Mouse (Mus musculus) kidney, adult 18-20 months (tissue): Measurements from ENCODE around the gene Gm42372.

Experiments
- DNase-seq: peaks from one replicate; pipeline ENCODE4 v3.0.0; 2021

Gm42372 gene

GRCm38 (mm10) chr7:17009326-17010009 lies 26.6 kb downstream of the Gm42372 start:
- DNase-seq = no peak

- DNase-seq = no peak
Observed at GRCm38 (mm10) chr7:17010010-17010347, 27.1 kb downstream of the Gm42372 start.

DNA sequence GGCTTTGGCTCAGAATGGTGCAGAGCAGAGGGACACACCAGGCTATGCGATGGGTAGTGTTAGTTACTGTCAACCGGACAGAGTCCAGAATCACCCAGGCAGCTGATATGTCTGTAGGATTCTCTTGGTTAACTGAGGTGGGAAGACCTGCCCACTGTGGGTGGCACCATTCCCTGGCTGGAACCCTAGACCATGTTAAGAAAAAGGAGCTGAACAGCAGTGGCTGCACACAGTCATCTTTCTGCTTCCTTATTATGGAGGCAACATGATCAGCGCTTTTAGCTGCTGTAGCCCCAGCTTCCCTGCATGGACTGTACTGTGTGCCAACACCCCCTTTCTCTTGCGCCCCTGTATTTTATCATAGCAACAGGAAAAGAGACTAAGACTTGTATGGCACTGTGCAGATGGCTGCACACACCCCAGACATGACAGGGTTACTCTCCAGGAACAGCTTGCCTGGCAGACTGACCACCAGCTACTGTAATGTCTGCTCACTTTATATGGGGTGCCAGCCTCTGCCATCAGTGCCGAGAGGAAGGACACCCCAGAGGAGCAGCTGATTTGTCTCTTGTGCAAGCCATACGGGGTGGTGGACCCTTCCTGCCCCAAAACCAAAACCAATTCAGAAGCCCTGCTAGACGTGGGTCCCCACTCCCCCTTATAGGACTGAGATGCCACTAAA lies 29.2 kb downstream of the Gm42372 start:
- no peak for DNase-seq

GRCm38 (mm10) chr7:17015381-17015780 lies 32.5 kb downstream of the Gm42372 start:
- DNase-seq = no peak

DNA sequence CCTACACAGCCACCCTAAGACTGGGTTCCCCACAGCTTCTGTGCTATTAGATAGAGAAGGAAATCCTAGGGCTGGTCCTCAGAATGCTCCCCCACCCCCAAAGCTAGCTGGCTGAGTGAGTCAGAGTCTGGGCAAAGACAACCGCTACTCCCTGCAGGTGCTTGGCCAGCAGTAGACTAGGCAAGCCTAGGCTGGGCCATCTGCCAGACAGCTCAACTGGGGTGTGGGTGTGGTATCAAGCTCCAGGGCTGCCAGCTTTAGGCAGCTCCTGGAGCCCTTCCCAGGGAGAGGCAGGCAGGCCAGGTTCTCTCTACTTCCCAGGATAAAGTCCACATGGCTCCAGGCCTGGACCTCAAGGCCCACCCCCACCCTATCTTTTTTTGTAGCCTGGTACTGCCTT lies 34.1 kb downstream of the Gm42372 start:
- peak; percentile 89 for DNase-seq

DNA sequence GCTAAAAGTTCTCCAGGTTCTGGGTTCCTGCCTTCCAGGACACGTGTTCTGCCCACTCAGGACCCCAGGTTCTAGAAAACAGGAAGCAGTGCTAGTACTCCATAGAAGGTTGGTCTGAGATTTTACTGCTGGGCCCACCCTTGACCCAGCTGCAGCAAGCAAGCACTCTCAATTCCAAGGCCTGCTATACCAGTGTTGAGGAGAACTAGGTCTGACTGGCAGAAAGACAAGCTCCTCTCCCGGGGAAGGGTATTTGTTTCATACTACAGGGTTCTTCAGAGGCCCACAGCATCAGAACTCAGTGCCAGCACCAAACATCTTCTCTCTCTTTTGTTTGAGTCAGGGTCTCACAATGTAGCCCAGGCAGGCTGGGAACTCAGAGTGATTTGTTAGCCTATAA lies 35.0 kb downstream of the Gm42372 start:
- no peak for DNase-seq

- DNase-seq = no peak
Observed at GRCm38 (mm10) chr7:17019426-17020166, 36.7 kb downstream of the Gm42372 start.

- DNase-seq = no peak
Observed at GRCm38 (mm10) chr7:17022176-17022575, 39.3 kb downstream of the Gm42372 start.

DNA sequence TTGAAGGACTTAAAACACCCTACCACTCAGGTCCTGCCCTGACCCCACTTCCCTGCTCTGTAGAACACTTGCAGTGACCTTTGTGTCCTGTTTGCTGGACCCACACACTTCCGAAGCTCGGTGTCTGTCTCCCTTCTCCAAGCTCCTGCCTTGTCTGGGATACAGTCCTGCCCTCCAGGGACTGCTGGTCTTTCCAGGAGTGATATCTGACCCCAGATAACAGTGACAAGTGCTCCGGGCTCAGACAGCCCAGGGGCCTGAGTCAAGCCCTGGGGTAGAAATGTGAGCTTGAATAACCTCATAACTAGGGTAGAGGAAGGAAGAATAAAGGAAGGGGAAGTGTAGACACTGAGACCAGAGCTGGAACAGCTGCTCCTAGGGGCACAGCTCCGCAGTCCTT lies 40.8 kb downstream of the Gm42372 start:
- DNase-seq = no peak

DNA sequence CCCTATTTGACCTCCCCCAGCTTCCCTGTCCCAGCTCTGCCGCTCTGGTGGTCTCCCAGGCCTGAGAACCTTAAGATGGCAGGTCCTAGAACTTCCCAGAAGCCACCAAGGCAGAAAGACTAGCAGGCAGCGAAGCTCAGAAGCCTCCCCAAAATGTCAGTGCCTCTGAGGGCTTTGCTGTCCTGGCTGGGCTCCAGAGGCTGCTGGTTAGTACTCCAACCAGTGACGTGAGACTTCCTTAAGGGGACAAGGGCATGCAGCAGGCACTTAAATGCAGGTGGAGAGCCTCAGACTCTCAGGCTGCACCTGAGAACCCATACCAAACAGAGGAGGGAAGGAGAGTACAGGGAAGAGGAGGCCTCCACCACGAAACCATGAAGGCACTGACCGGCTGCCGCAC lies 41.3 kb downstream of the Gm42372 start:
- peak; percentile 56 for DNase-seq

GRCm38 (mm10) chr7:17024814-17025504 lies 42.1 kb downstream of the Gm42372 start:
- DNase-seq = peak; percentile 77

DNA sequence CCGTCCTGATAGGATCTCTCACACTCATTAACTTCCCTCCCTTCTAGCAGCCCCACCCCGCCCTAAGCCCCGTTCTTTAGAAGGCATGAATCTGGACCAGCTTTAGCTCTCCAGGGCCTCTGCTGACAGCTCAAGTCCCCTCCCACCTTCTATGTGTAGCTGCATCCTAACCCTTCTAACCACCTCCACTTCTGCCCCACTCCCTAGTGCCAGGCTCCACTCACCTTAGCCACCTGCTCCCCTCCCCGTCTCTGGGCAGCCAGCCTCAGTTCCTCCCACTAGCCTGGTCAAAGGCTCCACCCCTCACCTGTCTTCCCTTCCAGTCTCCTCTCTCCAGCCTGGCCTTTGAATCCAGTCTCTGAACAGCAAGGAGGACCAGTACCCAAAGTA lies 42.6 kb downstream of the Gm42372 start:
- DNase-seq = no peak

- no peak for DNase-seq
Observed at GRCm38 (mm10) chr7:17025896-17026622, 43.2 kb downstream of the Gm42372 start.

DNA sequence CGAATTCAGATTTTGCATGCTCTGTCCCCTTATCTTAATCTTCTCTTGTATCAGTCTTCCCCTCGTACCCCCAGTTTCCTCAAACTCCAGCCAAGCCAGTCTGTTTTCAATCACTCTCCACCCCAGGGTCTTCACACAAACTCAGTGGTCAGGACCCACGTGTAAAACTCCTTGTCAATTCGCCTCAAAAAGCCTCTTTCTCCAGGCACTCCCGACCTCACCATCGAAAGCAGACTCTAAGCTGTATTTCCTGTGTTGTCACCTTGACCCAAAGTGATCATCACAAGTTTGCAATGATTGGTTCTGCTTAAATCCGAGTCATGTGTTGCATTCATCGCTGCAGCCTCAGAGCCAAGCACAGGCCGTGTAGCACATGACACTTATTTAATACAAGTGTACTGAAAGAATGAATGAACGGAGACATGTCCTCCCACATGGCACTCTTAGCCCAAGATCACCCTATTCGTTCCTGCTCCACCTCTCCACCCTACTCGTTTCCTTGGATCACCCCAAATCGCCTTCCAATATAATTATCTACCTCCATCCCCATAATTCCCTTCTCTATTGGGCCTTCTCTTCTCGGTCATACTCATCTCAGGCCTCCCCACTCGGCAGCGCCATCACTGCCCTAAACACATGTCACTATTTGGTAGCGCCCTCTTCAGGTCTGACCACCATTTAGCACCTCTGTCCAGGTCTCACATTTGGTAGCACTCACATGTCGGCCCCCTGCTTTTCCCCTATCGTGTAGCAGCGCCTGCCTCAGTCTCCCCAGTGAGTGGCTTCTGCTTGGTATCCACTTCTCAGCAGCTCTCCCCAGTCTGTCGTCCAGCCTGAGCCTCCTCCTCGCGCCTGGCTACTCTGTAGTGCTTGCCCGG lies 44.1 kb downstream of the Gm42372 start:
- DNase-seq = no peak

GRCm38 (mm10) chr7:17027588-17028343 lies 44.9 kb downstream of the Gm42372 start, which contains the start of gene Ppp5c:
Gene Ppp5c (minus strand): TSS chr7:17027924.
- DNase-seq = peak; percentile 91

- no peak for DNase-seq
Observed at GRCm38 (mm10) chr7:17028923-17029322, 46.0 kb downstream of the Gm42372 start.

- no peak for DNase-seq
Observed at GRCm38 (mm10) chr7:17030239-17030638, 47.4 kb downstream of the Gm42372 start.
